Mouse (Mus musculus) adrenal gland, postnatal 36 days (tissue): Measurements from ENCODE around the gene Ccp110. TPM values are rescaled to one million over a fixed set of nuclear protein-coding genes. Genes with fewer than 3 reads are reported as not detected.

Source experiments
- DNase-seq, 2 experiments: peaks; one replicate each; pipeline ENCODE4 v3.0.0; 2021; ENCODE audit warnings: mixed read lengths in 1 of 2
- total RNA-seq, 2 experiments: library from RNA; stranded (reverse); gene quantifications; 2 replicates each; pipeline ENCODE4 v1.2.3; 2021

The Ccp110 gene
- total RNA-seq, 2 experiments from 2014 or later = 7.1 to 7.7 TPM

GRCm38 (mm10) chr7:118769655-118770054, 57.3 kb downstream of the Ccp110 start:
- no peak for DNase-seq

GRCm38 (mm10) chr7:118773027-118773426, 60.7 kb downstream of the Ccp110 start:
- DNase-seq = no peak

- no peak for DNase-seq
These were observed 63.6 kb downstream of the Ccp110 start for GRCm38 (mm10) chr7:118775991-118776390.

- DNase-seq = no peak
These were observed 64.1 kb downstream of the Ccp110 start for GRCm38 (mm10) chr7:118776491-118776890.

GRCm38 (mm10) chr7:118777598-118778394, 65.4 kb downstream of the Ccp110 start:
- peak; percentile 13 to 29 for DNase-seq

GRCm38 (mm10) chr7:118778561-118778960, 66.2 kb downstream of the Ccp110 start:
- DNase-seq = no peak

- no peak for DNase-seq
These were observed 71.1 kb downstream of the Ccp110 start for GRCm38 (mm10) chr7:118783305-118784001.

- DNase-seq = no peak
These were observed 73.7 kb downstream of the Ccp110 start for GRCm38 (mm10) chr7:118786091-118786490.

Other genes starting within 250 kb of the Ccp110 start
- 10 to 100 TPM; 14.7 to 18.3 TPM for gene Itpripl2, start 220.6 kb upstream of the Ccp110 start, total RNA-seq
- gene Coq7, start 179.2 kb upstream of the Ccp110 start, total RNA-seq = 10 to 100 TPM; 38.3 to 40.2 TPM
- gene Tmc7, start 127.8 kb upstream of the Ccp110 start, total RNA-seq = under 1 TPM; 0.30 to 0.40 TPM
- not detected for gene Tmc5, start 115.3 kb upstream of the Ccp110 start, total RNA-seq
- 100 to 1,000 TPM; 132 to 137 TPM for gene Gde1, start 6.8 kb upstream of the Ccp110 start, total RNA-seq
- 10 to 100 TPM; 54.7 to 66.0 TPM for gene Vps35l, start 27.7 kb downstream of the Ccp110 start, total RNA-seq
- gene Iqck, start 143.2 kb downstream of the Ccp110 start, total RNA-seq = 10 to 100 TPM; 18.4 to 20.5 TPM
- 10 to 100 TPM; 48.6 to 68.5 TPM for gene Knop1, start 143.7 kb downstream of the Ccp110 start, total RNA-seq